ENCODE assay signal across 9 mouse cellular contexts in the genomic region with DNA sequence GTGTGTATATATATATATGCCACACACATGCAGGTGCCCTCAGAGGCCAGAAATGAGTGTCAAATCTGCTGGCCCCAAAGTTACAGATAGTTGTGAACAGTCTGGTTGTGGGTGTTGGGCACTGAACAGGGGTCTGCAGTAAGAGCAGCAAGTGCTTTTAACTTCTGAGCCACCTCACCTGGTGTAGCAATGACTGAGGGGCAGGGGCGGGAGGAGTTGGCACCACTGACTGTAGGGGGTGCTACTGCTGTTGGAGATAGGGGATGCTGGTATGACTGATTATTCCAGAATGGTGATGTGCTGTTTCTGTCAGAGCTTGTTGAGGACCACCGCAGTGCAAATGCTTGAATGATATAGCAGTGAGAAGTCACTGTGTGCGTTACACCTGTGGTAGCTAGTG. TPM values are rescaled to one million over a fixed set of nuclear protein-coding genes. Genes with fewer than 3 reads are reported as not detected.
DNase-seq lines count a peak whose midpoint lies in the region; ATAC-seq and TF ChIP-seq lines count a peak whose summit lies in the region.
"Had no signal": no experiment of that assay in that cellular context is flagged by ENCODE, and none has a peak within 500 bp of the region (broad histone marks: within the 10 kb centered on the region; RNA-seq: fewer than 3 reads in every experiment).

No protein-coding gene starts in this region.

- TF ChIP-seq CTCF in Patski (IDR thresholded peaks at IDR 0.05): peak; percentile 18

- H3K4me1 ChIP-seq in kidney, embryonic 14.5 days (ENCODE audit: control insufficient read depth, insufficient read depth, low read length): peaks cover 5% of the 10 kb centered on the region
- peaks cover 10% of the 10 kb centered on the region for H3K4me1 ChIP-seq in hindbrain, embryonic 16.5 days (ENCODE audit: control insufficient read depth, insufficient read depth, low read depth, low read length)

- no peak overlapping the region for H3ac ChIP-seq in myocyte (ENCODE audit: control insufficient read depth, insufficient read length)

- no peaks in the 10 kb centered on the region for H3K27me3 ChIP-seq in kidney, embryonic 14.5 days (ENCODE audit: control insufficient read depth, insufficient read depth, low read length)
- H3K27me3 ChIP-seq in Patski: no peaks in the 10 kb centered on the region
- H3K27me3 ChIP-seq in hindbrain, embryonic 16.5 days (replicated peaks; ENCODE audit: control insufficient read depth, insufficient read depth, low read length): no peaks in the 10 kb centered on the region
- H3K27me3 ChIP-seq in myocyte (ENCODE audit: control insufficient read depth, insufficient read depth, insufficient read length): no peaks in the 10 kb centered on the region

- no peaks in the 10 kb centered on the region for H3K79me2 ChIP-seq in myocyte (ENCODE audit: control insufficient read depth, insufficient read depth)

- in situ Hi-C loops in Patski (cut with MboI; ENCODE audit: low pct_unique_long_range_greater_than_20kb): no loop called here

- H3K4me3 ChIP-seq in kidney, embryonic 14.5 days (ENCODE audit: low read length): no peak overlapping the region
- no peak overlapping the region for H3K4me3 ChIP-seq in hindbrain, embryonic 16.5 days (ENCODE audit: low read length)
- no peak overlapping the region for H3K4me3 ChIP-seq in myocyte

- POLR2A ChIA-PET in Patski (lab: Charles Lee): interaction anchor here (0.6 to 2.5 kb wide), 2 partner anchors 12 to 636 kb away, joined by 5 to 8 read pairs; a partner anchor contains a TSS

- ATAC-seq in kidney, embryonic 14.5 days (ENCODE audit: low FRiP score, low TSS enrichment): no peak
- ATAC-seq in Patski: no peak
- ATAC-seq in hindbrain, embryonic 16.5 days: no peak
- ATAC-seq in frontal cortex, adult (ENCODE audit: low TSS enrichment): no peak

- CTCF ChIA-PET in Patski (lab: Charles Lee): interaction anchor here (1.0 to 2.3 kb wide), 5 partner anchors 8 to 632 kb away, joined by 3 to 23 read pairs (median 8); no protein-coding TSS in a partner anchor

- H3K4me2 ChIP-seq in kidney, embryonic 14.5 days (replicated peaks; ENCODE audit: low read depth, low read length): peak overlapping the region; percentile 90
- peak overlapping the region; percentile 57 for H3K4me2 ChIP-seq in hindbrain, embryonic 16.5 days (ENCODE audit: low read length)
- peak overlapping the region; percentile 85 for H3K4me2 ChIP-seq in myocyte (ENCODE audit: low read depth)

- TF ChIP-seq POLR2A in myocyte (IDR thresholded peaks at IDR 0.05; ENCODE audit: insufficient read length, low read depth): no peak

- WGBS in kidney, embryonic 14.5 days: 71% methylated on average over 3 of the region's 3 CpGs
- WGBS in hindbrain, embryonic 16.5 days: 88% methylated on average over 3 of the region's 3 CpGs

- no peaks in the 10 kb centered on the region for H3K36me3 ChIP-seq in kidney, embryonic 14.5 days (ENCODE audit: control insufficient read depth, insufficient read depth, low read length)
- no peaks in the 10 kb centered on the region for H3K36me3 ChIP-seq in hindbrain, embryonic 16.5 days (ENCODE audit: control insufficient read depth, insufficient read depth, low read length)
- H3K36me3 ChIP-seq in myocyte (ENCODE audit: control insufficient read depth, insufficient read depth): no peaks in the 10 kb centered on the region

- H3K9me3 ChIP-seq in kidney, embryonic 14.5 days (ENCODE audit: control insufficient read depth, low read length): no peaks in the 10 kb centered on the region
- H3K9me3 ChIP-seq in hindbrain, embryonic 16.5 days (ENCODE audit: control insufficient read depth, low read length): no peaks in the 10 kb centered on the region

- no peak overlapping the region for H3K27ac ChIP-seq in kidney, embryonic 14.5 days (ENCODE audit: low read depth, low read length)
- no peak overlapping the region for H3K27ac ChIP-seq in hindbrain, embryonic 16.5 days (ENCODE audit: low read depth, low read length)

- H3K9ac ChIP-seq in kidney, embryonic 14.5 days (ENCODE audit: low read depth, low read length): no peak overlapping the region
- no peak overlapping the region; the same call in 1 of the 2 replicates for H3K9ac ChIP-seq in hindbrain, embryonic 16.5 days (ENCODE audit: low read depth, low read length)

- no peak for DNase-seq in kidney, adult 18-20 months
- DNase-seq in Patski (ENCODE audit: low read depth, low spot score): no peak
- no peak for DNase-seq in frontal cortex, adult 2 months (ENCODE audit: extremely low spot score in 1 of 2, low spot score in 1 of 2)
- DNase-seq in adrenal gland, postnatal 4 days (ENCODE audit: low spot score in 2 of 2): no peak

TF ChIP-seq in myocyte, 11 proteins besides CTCF, POLR2A, EP300 and RAD21:
- TF ChIP-seq USF1 (IDR thresholded peaks at IDR 0.05; ENCODE audit: low read depth): no peak

RNA-seq across cellular contexts. Expression of a gene that starts 12.1 kb away (rescaled TPM):
- 1,099 and 1,259 TPM in 2 replicates for polyA plus RNA-seq in kidney, embryonic 14.5 days (2014; fragmentation: Nextera tagmentation; extraction: Ambion mirVana)
- polyA plus RNA-seq in Patski (2021): 525 TPM
- polyA plus RNA-seq in hindbrain, embryonic 16.5 days (2015; fragmentation: Nextera tagmentation; extraction: Ambion mirVana): 360 and 404 TPM in 2 replicates
- polyA plus RNA-seq in myocyte (2012; fragmentation: generic; extraction: Trizol): 1,509 TPM
- 303 and 382 TPM in 2 replicates for polyA plus RNA-seq in frontal cortex, adult 2 months (2012; rRNA removed)
- 100 to 1,000 TPM; 667 to 692 TPM for total RNA-seq in adrenal gland, postnatal 4 days (2021)

RNA-seq across cellular contexts. Expression of a gene that starts 43.7 kb away (rescaled TPM):
- polyA plus RNA-seq in kidney, embryonic 14.5 days (2014; fragmentation: Nextera tagmentation; extraction: Ambion mirVana): 0.50 and 1.7 TPM in 2 replicates
- polyA plus RNA-seq in Patski (2021) (not detected), myocyte (2012; fragmentation: generic; extraction: Trizol) (1.1 TPM)
- 4.5 and 4.7 TPM in 2 replicates for polyA plus RNA-seq in hindbrain, embryonic 16.5 days (2015; fragmentation: Nextera tagmentation; extraction: Ambion mirVana)
- 5.7 and 6.0 TPM in 2 replicates for polyA plus RNA-seq in frontal cortex, adult 2 months (2012; rRNA removed)
- total RNA-seq in adrenal gland, postnatal 4 days (2021): 1 to 10 TPM in 1 of 2 experiments, under 1 TPM in 1; 0.68 to 2.2 TPM
- total RNA-seq: hematopoietic stem cell, adult 5-6 weeks had no signal
